Mouse (Mus musculus) embryonic facial prominence, embryonic 11.5 days (tissue): ENCODE results near the gene Prrt2. TPM values are rescaled to one million over a fixed set of nuclear protein-coding genes. Genes with fewer than 3 reads are reported as not detected.

Experiments used
- ATAC-seq: fragments of 200-750 bp; cut with Nextera tagmentation; replicated peaks from 2 replicates; pipeline ENCODE4 v1.8.0; 2017; ENCODE audit warnings: low read depth; ENCODE audit not compliant: insufficient number of reproducible peaks, low FRiP score, low TSS enrichment
- DNase-seq: peaks from one replicate; pipeline ENCODE4 v3.0.0-alpha.2; 2015; ENCODE audit warnings: low spot score
- H3K27ac ChIP-seq: fragments of 300-500 bp; sonication (generic); replicated peaks from 2 replicates; pipeline ENCODE4 v1.5.1; 2014; ENCODE audit warnings: mild to moderate bottlenecking, low read depth, low read length, control low read depth
- H3K27me3 ChIP-seq: fragments of 300-500 bp; sonication (generic); 2 replicates; pipeline ENCODE4 v1.6.1; 2014; ENCODE audit warnings: mild to moderate bottlenecking, low read length, moderate library complexity, mixed read lengths; ENCODE audit not compliant: control insufficient read depth, insufficient read depth
- H3K36me3 ChIP-seq: fragments of 300-500 bp; sonication (generic); replicated peaks from 2 replicates; pipeline ENCODE4 v1.6.1; 2014; ENCODE audit warnings: low read depth, mild to moderate bottlenecking, low read length, moderate library complexity, mixed read lengths; ENCODE audit not compliant: control insufficient read depth, insufficient read depth
- H3K4me1 ChIP-seq: fragments of 300-500 bp; sonication (generic); 2 replicates; pipeline ENCODE4 v1.6.1; 2014; ENCODE audit warnings: low read length, mixed read lengths; ENCODE audit not compliant: control insufficient read depth, insufficient read depth
- H3K4me2 ChIP-seq: fragments of 300-500 bp; sonication (generic); 2 replicates; pipeline ENCODE4 v1.6.1; 2014; ENCODE audit warnings: low read depth, mild to moderate bottlenecking, control low read depth, low read length, moderate library complexity
- H3K4me3 ChIP-seq: fragments of 300-500 bp; sonication (generic); 2 replicates; pipeline ENCODE4 v1.5.1; 2014; ENCODE audit warnings: low read depth, low read length, control low read depth
- H3K9ac ChIP-seq: fragments of 300-500 bp; sonication (generic); replicated peaks from 2 replicates; pipeline ENCODE4 v1.6.1; 2014; ENCODE audit warnings: mild to moderate bottlenecking, control low read depth, low read length
- H3K9me3 ChIP-seq: fragments of 300-500 bp; sonication (generic); replicated peaks from 2 replicates; pipeline ENCODE4 v1.6.1; 2016; ENCODE audit warnings: mild to moderate bottlenecking, low read length, inconsistent platforms, mixed read lengths; ENCODE audit not compliant: control insufficient read depth
- WGBS: fragments of 180-500 bp; shearing (Covaris S2); extraction: QIAGEN DNeasy Blood & Tissue Kit; methylation state at CpG from one replicate; pipeline ENCODE4 v1.1.7; 2014; 5-methylcytosine and 5-hydroxymethylcytosine counted together
- polyA plus RNA-seq: library from polyadenylated mRNA; unstranded; fragments of >200 nt; fragmentation: Nextera tagmentation; extraction: Ambion mirVana; gene quantifications from 2 replicates; pipeline ENCODE4 v1.2.1, GENCODE M21; 2014

Gene Prrt2
- polyA plus RNA-seq, 1 experiment from 2014 or later = 7.6 TPM

DNA sequence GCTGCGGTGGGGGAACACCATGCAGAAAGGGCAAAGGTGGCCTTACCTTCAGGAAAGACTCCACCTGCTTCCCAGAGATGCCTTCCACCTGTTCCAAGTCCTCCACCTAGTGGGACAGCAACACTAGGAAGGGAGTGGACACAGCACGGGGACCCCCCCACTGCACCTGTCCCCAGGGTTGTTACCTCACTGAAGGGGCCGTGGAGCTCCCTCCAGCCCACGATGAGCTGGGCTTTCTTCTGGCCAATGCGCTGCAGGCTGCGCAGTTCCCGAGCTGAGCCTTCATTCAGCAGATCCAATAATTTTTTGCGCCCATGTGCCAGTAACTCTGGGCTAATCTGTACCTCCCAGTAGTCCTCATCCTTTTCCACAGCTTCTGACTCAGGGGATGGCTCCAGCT lies 6.9 kb upstream of the Prrt2 start:
- H3K4me1 ChIP-seq = peaks cover 15% of the 10 kb centered on the region
- H3K27me3 ChIP-seq = no peaks in the 10 kb centered on the region
- H3K4me2 ChIP-seq = peak overlapping the region; percentile 32
- no peaks in the 10 kb centered on the region for H3K9me3 ChIP-seq
- peak overlapping the region; percentile 99 for H3K4me3 ChIP-seq
- DNase-seq (no peak), ATAC-seq (no peak)
- peak overlapping the region; percentile 51 for H3K9ac ChIP-seq
- 71% methylated on average over 8 of the region's 8 CpGs for WGBS
- peak overlapping the region; percentile 53 for H3K27ac ChIP-seq
- peaks cover 12% of the 10 kb centered on the region for H3K36me3 ChIP-seq

GRCm38 (mm10) chr7:127026984-127027726 lies 6.1 kb upstream of the Prrt2 start, which contains the start of gene Maz:
TSS of gene Maz (minus strand) at chr7:127027037.
- H3K36me3 ChIP-seq = peaks cover 6% of the 10 kb centered on the region
- peak within 1 kb of the TSS; percentile 97 for H3K4me2 ChIP-seq
- WGBS = 1% methylated on average over 56 of the region's 63 CpGs
- peak within 1 kb of the TSS; percentile 100 for H3K9ac ChIP-seq
- H3K27me3 ChIP-seq = no peaks in the 10 kb centered on the region
- H3K4me1 ChIP-seq = peaks cover 16% of the 10 kb centered on the region
- H3K4me3 ChIP-seq = peak within 1 kb of the TSS; percentile 99
- peak within 1 kb of the TSS; percentile 98 for H3K27ac ChIP-seq
- DNase-seq (peak; percentile 100), ATAC-seq (peak; percentile 85)
- no peaks in the 10 kb centered on the region for H3K9me3 ChIP-seq

DNA sequence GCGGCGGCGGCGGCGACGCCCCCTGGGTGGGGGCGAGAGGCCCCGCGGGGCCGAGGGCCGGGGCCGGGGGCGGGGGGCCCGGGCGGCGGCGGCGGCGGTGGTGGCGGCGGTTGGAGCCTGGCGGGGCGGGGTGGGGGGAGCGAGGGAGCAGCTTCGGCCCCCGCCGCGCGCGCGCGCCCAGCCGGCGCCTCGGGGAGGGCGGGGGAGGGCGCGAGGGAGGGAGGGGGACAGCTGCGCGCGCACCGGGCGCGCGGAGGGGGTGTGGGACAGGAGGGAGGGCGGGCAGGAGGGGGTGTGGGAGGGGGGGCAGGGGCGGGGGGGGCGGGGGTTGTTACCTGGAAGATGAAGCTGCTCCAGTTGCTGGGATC lies 5.6 kb upstream of the Prrt2 start:
- Histone ChIP-seq H3K36me3 (peaks cover 6% of the 10 kb centered on the region), H3K27me3 (no peaks in the 10 kb centered on the region), H3K27ac (peak overlapping the region; percentile 98), H3K4me3 (peak overlapping the region; percentile 99), H3K4me2 (peak overlapping the region; percentile 97; the same call in 1 of the 2 replicates), H3K9ac (peak overlapping the region; percentile 100), H3K9me3 (no peaks in the 10 kb centered on the region), H3K4me1 (peaks cover 16% of the 10 kb centered on the region)
- DNase-seq = no peak
- WGBS = no CpG with 5 or more reads among the region's 48 CpGs
- ATAC-seq = no peak

GRCm38 (mm10) chr7:127026161-127026600 lies 5.2 kb upstream of the Prrt2 start:
- H3K27me3 ChIP-seq = no peaks in the 10 kb centered on the region
- H3K9me3 ChIP-seq = no peaks in the 10 kb centered on the region
- peak overlapping the region; percentile 99 for H3K4me3 ChIP-seq
- peak; percentile 30 for ATAC-seq
- peak overlapping the region; percentile 100 for H3K9ac ChIP-seq
- peaks cover 6% of the 10 kb centered on the region for H3K36me3 ChIP-seq
- peak; percentile 78 for DNase-seq
- H3K4me2 ChIP-seq = peak overlapping the region; percentile 97
- 0% methylated on average over 18 of the region's 48 CpGs for WGBS
- peaks cover 16% of the 10 kb centered on the region for H3K4me1 ChIP-seq
- peak overlapping the region; percentile 98 for H3K27ac ChIP-seq

DNA sequence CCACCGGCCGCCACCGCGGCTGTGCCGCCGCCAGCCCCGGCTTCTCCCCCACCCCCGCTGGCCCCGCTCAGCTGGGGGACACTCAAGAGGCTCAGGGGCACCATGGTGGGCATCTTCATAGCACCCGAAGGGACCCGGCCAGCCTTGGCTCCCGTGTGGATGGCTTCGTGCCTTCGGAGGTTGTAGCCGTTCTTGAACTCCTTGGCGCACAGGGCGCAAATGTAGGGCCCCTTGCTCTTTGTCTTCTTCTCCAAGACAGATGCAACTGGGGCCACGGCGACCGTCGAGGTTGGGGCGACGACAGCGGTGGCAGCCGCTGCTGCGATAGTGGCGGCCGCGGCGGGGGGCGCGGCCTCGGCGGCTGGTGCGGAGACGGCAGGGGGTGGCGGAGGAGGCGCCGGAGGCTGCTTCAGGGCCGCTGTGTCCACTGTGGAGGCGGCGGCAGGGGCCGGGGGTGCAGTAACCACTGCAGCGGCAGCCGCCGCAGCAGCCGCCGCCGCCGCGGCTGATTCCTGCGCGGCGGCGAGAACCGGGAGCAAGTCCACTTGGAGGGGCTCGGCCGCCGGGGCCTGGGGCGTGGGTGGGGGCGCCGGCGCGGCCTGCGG lies 4.6 kb upstream of the Prrt2 start:
- no peak for ATAC-seq

GRCm38 (mm10) chr7:127024755-127025555 lies 3.9 kb upstream of the Prrt2 start:
- Histone ChIP-seq H3K4me3 (peak overlapping the region; percentile 99), H3K9me3 (no peaks in the 10 kb centered on the region), H3K4me1 (peaks cover 18% of the 10 kb centered on the region), H3K27ac (peak overlapping the region; percentile 98), H3K27me3 (no peaks in the 10 kb centered on the region), H3K36me3 (peaks cover 6% of the 10 kb centered on the region), H3K4me2 (peak overlapping the region; percentile 97), H3K9ac (peak overlapping the region; percentile 100)
- DNase-seq (peak; percentile 83), ATAC-seq (no peak)
- WGBS = 2% methylated on average over 30 of the region's 30 CpGs

More for the DNA sequence above, 4.6 kb upstream of the Prrt2 start:
- DNase-seq = peak; percentile 34
- Histone ChIP-seq H3K9me3 (no peaks in the 10 kb centered on the region), H3K27me3 (no peaks in the 10 kb centered on the region), H3K4me1 (peaks cover 17% of the 10 kb centered on the region), H3K9ac (peak overlapping the region; percentile 100), H3K4me3 (peak overlapping the region; percentile 99), H3K4me2 (peak overlapping the region; percentile 97), H3K27ac (peak overlapping the region; percentile 98), H3K36me3 (peaks cover 6% of the 10 kb centered on the region)
- WGBS = under 1% methylated on average over 53 of the region's 65 CpGs

GRCm38 (mm10) chr7:127023896-127024690 lies 3.1 kb upstream of the Prrt2 start:
- 34% methylated on average over 19 of the region's 19 CpGs for WGBS
- Histone ChIP-seq H3K9ac (peak overlapping the region; percentile 100), H3K4me1 (peaks cover 18% of the 10 kb centered on the region), H3K27ac (no peak overlapping the region), H3K4me2 (peak overlapping the region; percentile 97), H3K4me3 (peak overlapping the region; percentile 99), H3K27me3 (no peaks in the 10 kb centered on the region), H3K9me3 (no peaks in the 10 kb centered on the region), H3K36me3 (peaks cover 6% of the 10 kb centered on the region)
- DNase-seq (no peak), ATAC-seq (no peak)
